Mouse (Mus musculus) midbrain, embryonic 13.5 days (tissue): Measurements from ENCODE around the gene Btrc. TPM values are rescaled to one million over a fixed set of nuclear protein-coding genes. Genes with fewer than 3 reads are reported as not detected.

Experiments
- ATAC-seq: fragments of 200-750 bp; cut with Nextera tagmentation; 2 replicates; pipeline ENCODE4 v1.8.0; 2017; ENCODE audit warnings: mild to moderate bottlenecking, moderate TSS enrichment, moderate library complexity
- H3K27ac ChIP-seq: fragments of 300-500 bp; sonication (generic); 2 replicates; pipeline ENCODE4 v1.5.1; 2015; ENCODE audit warnings: inconsistent platforms, mild to moderate bottlenecking, moderate library complexity
- H3K27me3 ChIP-seq: fragments of 300-500 bp; sonication (generic); 2 replicates; pipeline ENCODE4 v1.6.1; 2015; ENCODE audit warnings: mild to moderate bottlenecking, inconsistent platforms
- H3K36me3 ChIP-seq: fragments of 300-500 bp; sonication (generic); 2 replicates; pipeline ENCODE4 v1.6.1; 2015; ENCODE audit warnings: mild to moderate bottlenecking, inconsistent platforms
- H3K4me1 ChIP-seq: fragments of 300-500 bp; sonication (generic); replicated peaks from 2 replicates; pipeline ENCODE4 v1.6.1; 2015; ENCODE audit warnings: inconsistent platforms
- H3K4me2 ChIP-seq: fragments of 300-500 bp; sonication (generic); replicated peaks from 2 replicates; pipeline ENCODE4 v1.6.1; 2015; ENCODE audit warnings: moderate library complexity, mild to moderate bottlenecking, inconsistent platforms
- H3K4me3 ChIP-seq: fragments of 300-500 bp; sonication (generic); replicated peaks from 2 replicates; pipeline ENCODE4 v1.5.1; 2015; ENCODE audit warnings: mild to moderate bottlenecking, inconsistent platforms
- H3K9ac ChIP-seq: fragments of 300-500 bp; sonication (generic); replicated peaks from 2 replicates; pipeline ENCODE4 v1.6.1; 2015; ENCODE audit warnings: mild to moderate bottlenecking, inconsistent platforms
- H3K9me3 ChIP-seq: fragments of 300-500 bp; sonication (generic); 2 replicates; pipeline ENCODE4 v1.6.1; 2016; ENCODE audit warnings: mild to moderate bottlenecking, inconsistent platforms
- WGBS: fragments of 180-500 bp; shearing (Covaris S2); methylation state at CpG from one replicate; pipeline ENCODE4 v1.1.7; 2015; 5-methylcytosine and 5-hydroxymethylcytosine counted together
- polyA plus RNA-seq: library from polyadenylated mRNA; unstranded; fragments of >200 nt; fragmentation: Nextera tagmentation; extraction: Ambion mirVana; gene quantifications from 2 replicates; pipeline ENCODE4 v1.2.1, GENCODE M21; 2015

The Btrc gene
- polyA plus RNA-seq, 1 experiment from 2014 or later = 62.7 TPM

DNA sequence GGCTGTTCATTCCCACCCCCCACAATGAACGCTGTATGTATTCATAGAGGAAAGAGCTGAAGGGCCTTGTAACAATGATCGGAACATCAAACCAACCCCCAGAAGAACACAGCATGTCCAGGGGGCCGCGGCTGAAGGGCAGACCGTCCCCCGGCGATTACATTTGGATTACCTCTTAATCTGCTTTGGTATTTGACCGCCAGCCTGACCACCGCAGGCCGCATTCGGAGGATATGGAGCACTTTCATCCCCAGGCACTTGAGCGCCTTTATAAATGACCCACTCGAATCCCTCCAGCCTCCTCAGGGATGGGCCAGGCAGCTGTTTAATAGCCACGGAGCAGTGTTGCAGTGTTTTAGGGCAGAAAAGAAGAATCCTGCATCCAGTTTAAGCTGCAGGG is 203.8 kb downstream of the Btrc start:
- no peaks in the 10 kb centered on the region for H3K9me3 ChIP-seq
- peak overlapping the region; percentile 23; the same call in 1 of the 2 replicates for H3K9ac ChIP-seq
- H3K4me3 ChIP-seq = no peak overlapping the region
- peaks cover 21% of the 10 kb centered on the region for H3K4me1 ChIP-seq
- WGBS = 7% methylated on average over 14 of the region's 14 CpGs
- H3K36me3 ChIP-seq = peaks cover 12% of the 10 kb centered on the region
- H3K27me3 ChIP-seq = peaks cover 94% of the 10 kb centered on the region
- H3K27ac ChIP-seq = no peak overlapping the region
- no peak overlapping the region for H3K4me2 ChIP-seq
- ATAC-seq = peak; percentile 53; the same call in 1 of the 2 replicates

DNA sequence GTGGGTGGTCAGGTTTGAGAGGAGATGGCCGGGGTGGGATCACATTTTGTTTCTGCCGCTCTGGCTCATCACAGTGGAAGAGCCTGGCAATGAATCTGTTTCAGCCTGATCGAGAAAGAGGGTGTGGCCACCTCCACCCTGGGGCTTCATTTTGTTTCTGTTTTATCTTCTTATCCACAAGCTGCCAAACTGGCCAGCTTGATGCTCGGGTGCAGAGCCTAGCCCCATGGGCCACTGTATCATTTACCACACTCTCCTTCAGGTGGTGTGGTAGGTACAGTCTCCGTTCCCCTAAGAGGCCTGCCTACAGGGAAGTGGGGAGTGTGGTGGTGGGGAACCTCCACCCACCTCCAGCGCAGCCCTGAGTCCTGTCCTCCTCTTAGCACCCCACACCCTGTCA is 209.5 kb downstream of the Btrc start:
- no peak overlapping the region for H3K27ac ChIP-seq

DNA sequence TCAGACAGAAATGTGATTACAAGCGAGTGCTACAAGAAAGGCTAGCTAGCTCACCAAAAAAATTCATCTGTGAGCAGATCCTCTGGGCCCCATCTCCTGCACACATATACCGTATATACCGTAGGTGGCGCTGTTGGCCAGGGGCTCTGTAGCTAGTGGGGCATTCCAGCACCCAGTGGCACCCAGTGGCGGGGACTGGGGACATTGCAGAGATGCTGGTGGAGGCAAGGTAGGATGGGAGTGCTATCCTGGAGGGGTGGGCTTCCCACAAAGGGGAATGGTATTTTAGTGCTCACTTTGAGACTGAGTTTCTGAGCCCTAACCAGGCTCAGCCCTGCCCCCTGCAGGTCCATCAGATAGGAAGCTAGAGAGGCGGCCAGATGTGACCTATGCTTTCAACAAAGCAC is 210.3 kb downstream of the Btrc start:
- Histone ChIP-seq H3K9ac (no peak overlapping the region), H3K4me1 (peaks cover 11% of the 10 kb centered on the region), H3K4me2 (no peak overlapping the region), H3K9me3 (no peaks in the 10 kb centered on the region), H3K27me3 (peaks cover 95% of the 10 kb centered on the region), H3K27ac (no peak overlapping the region), H3K4me3 (no peak overlapping the region), H3K36me3 (peaks cover 46% of the 10 kb centered on the region)
- WGBS = 20% methylated on average over 6 of the region's 6 CpGs
- peak; percentile 78 for ATAC-seq

More for the DNA sequence above, 209.5 kb downstream of the Btrc start:
- no peak for ATAC-seq
- Histone ChIP-seq H3K4me3 (no peak overlapping the region), H3K9ac (no peak overlapping the region), H3K27me3 (peaks cover 95% of the 10 kb centered on the region), H3K4me1 (peaks cover 12% of the 10 kb centered on the region), H3K9me3 (no peaks in the 10 kb centered on the region), H3K4me2 (no peak overlapping the region), H3K36me3 (peaks cover 38% of the 10 kb centered on the region)
- 80% methylated on average over 6 of the region's 6 CpGs for WGBS

DNA sequence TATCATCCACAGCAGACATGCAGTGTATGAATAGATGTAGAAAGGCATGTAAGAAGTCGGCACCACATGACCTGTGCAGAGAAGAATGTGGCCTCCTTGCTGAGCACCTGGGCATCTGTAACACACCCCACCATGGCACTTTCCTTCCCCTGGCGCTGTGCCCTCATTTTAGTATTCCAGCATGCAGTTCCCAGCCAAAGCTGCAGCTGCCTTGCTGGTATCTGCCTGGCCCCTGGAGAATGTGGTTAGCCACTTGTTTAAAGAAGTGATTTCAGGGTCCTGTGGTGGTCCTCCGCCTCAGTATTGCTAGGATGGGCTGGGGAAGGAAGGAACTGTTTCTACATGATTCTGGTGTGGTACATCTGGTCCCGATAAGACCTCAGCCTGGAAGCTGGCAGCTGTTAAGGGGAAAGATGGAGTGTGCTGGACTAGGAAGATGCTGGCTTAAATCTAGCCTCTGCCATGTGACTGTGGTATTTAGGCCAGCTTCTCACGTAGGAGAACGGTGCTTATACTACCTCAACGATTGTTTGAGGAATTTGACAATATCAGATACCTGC is 210.9 kb downstream of the Btrc start:
- H3K4me2 ChIP-seq = no peak overlapping the region
- H3K27me3 ChIP-seq = peaks cover 95% of the 10 kb centered on the region
- no peak for ATAC-seq
- H3K36me3 ChIP-seq = peaks cover 50% of the 10 kb centered on the region
- H3K4me1 ChIP-seq = peaks cover 15% of the 10 kb centered on the region
- no peak overlapping the region for H3K27ac ChIP-seq
- H3K4me3 ChIP-seq = no peak overlapping the region
- no peaks in the 10 kb centered on the region for H3K9me3 ChIP-seq
- no peak overlapping the region for H3K9ac ChIP-seq
- 79% methylated on average over 7 of the region's 7 CpGs for WGBS

DNA sequence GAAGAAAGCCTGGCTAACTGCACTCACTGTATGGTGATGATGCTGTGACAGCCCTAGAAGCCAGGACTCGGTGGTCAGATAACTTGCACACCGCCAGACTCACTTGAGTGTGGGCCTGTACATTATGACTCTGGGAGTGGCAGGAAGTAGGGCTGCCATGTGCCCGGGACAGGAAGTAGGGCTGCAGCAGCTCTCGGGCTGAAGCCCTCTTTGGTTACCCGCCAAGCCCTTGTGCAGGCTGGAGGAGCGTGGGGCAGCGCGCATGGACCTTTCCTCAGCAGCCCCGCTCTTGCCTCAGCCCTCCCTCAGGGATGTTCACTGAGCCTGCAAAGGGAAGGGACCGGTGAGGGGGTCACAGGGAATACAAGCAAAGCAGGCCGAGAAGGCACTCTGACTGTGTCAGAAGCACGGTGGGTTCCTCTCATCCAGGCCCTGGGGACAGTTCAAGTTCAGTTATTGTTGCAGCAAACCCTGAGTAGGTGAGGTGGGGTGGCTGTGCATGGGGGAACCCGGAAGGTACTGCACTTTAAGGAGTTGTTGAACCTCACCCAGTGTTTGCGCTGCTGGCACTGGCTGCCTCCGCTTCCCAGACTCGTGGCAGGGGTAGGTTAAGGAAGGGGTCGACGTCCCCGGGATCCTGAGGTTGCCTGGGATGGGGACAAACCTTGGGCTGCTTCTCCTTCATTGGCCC is 211.6 kb downstream of the Btrc start:
- peak overlapping the region; percentile 10; the same call in 1 of the 2 replicates for H3K9ac ChIP-seq
- 54% methylated on average over 19 of the region's 19 CpGs for WGBS
- H3K4me3 ChIP-seq = no peak overlapping the region
- H3K36me3 ChIP-seq = peaks cover 50% of the 10 kb centered on the region
- peaks cover 22% of the 10 kb centered on the region for H3K4me1 ChIP-seq
- H3K4me2 ChIP-seq = no peak overlapping the region
- H3K27me3 ChIP-seq = peaks cover 92% of the 10 kb centered on the region
- no peaks in the 10 kb centered on the region for H3K9me3 ChIP-seq
- no peak for ATAC-seq
- no peak overlapping the region for H3K27ac ChIP-seq

DNA sequence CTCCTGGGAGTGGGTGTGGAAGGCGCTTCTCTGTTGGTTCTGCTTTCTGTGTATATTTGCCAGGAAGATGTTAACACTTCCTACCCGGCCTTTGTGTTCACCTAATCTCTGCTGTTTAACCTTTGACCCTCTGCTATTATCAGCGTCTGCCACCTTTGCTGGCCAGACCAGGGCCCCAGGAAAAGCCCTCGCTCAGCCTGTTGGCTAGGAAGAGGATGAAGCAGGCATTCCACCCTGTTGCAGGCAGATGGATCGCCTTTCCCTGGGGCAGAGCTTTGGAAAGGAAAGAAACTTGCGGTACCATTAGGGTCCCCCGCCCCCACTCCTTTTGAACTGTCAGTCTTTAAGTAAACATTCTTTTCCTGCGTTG is 212.1 kb downstream of the Btrc start:
- WGBS = 5% methylated on average over 8 of the region's 8 CpGs
- no peak for ATAC-seq
- no peak overlapping the region for H3K4me3 ChIP-seq
- peaks cover 27% of the 10 kb centered on the region for H3K4me1 ChIP-seq
- H3K27me3 ChIP-seq = peaks cover 88% of the 10 kb centered on the region
- H3K27ac ChIP-seq = no peak overlapping the region
- H3K36me3 ChIP-seq = peaks cover 50% of the 10 kb centered on the region
- H3K9ac ChIP-seq = peak overlapping the region; percentile 10; the same call in 1 of the 2 replicates
- no peak overlapping the region for H3K4me2 ChIP-seq
- no peaks in the 10 kb centered on the region for H3K9me3 ChIP-seq

DNA sequence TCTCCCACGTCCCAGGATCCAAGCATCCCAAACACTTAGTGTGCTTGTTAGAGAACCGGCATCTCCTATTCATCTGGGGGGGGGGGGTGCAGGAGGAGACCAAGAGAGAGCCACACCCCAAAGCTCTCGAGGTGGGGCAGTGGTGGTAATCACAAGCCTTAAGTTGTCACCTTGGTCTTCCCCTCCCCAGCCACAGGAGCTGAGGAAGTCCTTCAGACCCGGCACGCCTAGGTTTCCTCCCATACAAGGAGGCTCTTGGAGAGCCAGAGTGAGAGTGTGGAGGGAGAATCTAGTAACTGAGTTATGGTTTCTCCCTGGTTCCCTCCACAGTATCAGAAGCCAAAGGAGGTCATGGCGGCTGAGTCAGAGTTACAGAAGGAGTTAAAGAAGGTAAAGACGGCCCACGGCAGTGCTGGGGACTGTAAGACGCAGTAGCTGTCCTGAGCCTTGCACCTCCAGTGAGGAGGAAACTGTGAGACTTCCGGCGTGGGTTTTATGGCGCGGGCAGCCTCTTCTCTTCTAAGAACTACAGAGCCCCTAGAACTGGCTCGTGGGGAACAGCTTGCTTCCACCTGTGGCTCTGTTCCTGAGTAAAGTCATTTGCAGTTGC is 213.7 kb downstream of the Btrc start:
- no peak for ATAC-seq

DNA sequence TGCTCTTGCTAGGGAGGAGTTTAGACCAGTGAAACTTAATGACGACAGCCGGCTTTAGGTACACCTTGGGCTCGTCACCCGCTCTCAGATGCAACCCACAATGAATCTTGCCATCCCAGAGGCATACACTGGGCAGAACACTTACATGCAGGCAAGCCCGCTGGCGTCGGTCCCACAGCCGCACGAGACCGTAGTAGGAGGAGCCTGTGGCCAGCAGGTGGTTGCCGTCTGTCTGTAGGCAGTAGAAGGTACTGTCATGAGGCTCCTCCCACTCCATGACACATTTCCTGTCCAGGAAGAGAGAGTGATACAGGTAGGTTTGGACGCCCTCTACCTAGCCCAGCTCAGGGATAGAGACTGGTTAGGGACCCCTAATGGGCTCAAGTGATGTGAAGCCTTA is 215.4 kb downstream of the Btrc start:
- Histone ChIP-seq H3K4me1 (peaks cover 38% of the 10 kb centered on the region), H3K9ac (no peak overlapping the region), H3K36me3 (peaks cover 42% of the 10 kb centered on the region), H3K9me3 (no peaks in the 10 kb centered on the region), H3K27ac (no peak overlapping the region), H3K4me3 (no peak overlapping the region), H3K4me2 (no peak overlapping the region), H3K27me3 (peaks cover 71% of the 10 kb centered on the region)
- WGBS = 91% methylated on average over 12 of the region's 12 CpGs
- ATAC-seq = no peak

More for the DNA sequence above, 213.7 kb downstream of the Btrc start:
- H3K27ac ChIP-seq = no peak overlapping the region
- H3K4me2 ChIP-seq = no peak overlapping the region
- peaks cover 75% of the 10 kb centered on the region for H3K27me3 ChIP-seq
- H3K9ac ChIP-seq = no peak overlapping the region
- no peak overlapping the region for H3K4me3 ChIP-seq
- H3K4me1 ChIP-seq = peaks cover 33% of the 10 kb centered on the region
- 84% methylated on average over 14 of the region's 14 CpGs for WGBS
- peaks cover 45% of the 10 kb centered on the region for H3K36me3 ChIP-seq
- H3K9me3 ChIP-seq = no peaks in the 10 kb centered on the region

DNA sequence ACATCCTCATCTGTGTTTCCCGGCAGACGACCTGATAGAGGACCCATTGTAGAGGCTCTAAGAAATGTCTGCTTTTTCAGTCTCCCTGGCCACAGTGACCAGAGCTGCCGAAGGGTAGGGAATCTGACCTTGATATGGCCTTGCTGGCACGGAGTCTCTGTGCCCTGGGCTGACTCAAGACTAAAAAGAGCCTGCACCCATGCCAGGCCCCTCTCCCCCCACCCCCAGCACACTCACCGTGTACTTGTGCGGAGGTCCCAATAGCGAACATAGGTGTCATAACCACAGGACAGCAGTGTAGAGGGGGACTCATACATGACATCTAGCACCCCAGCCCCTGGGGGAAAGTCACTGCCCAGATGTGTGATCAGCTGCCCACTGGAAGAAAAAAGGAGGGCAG is 215.9 kb downstream of the Btrc start:
- H3K36me3 ChIP-seq = peaks cover 42% of the 10 kb centered on the region
- no peak overlapping the region for H3K27ac ChIP-seq
- no peak for ATAC-seq
- no peak overlapping the region for H3K9ac ChIP-seq
- no peak overlapping the region for H3K4me3 ChIP-seq
- H3K27me3 ChIP-seq = peaks cover 71% of the 10 kb centered on the region
- H3K9me3 ChIP-seq = no peaks in the 10 kb centered on the region
- H3K4me2 ChIP-seq = no peak overlapping the region
- peaks cover 38% of the 10 kb centered on the region for H3K4me1 ChIP-seq
- WGBS = 89% methylated on average over 7 of the region's 7 CpGs

Other genes starting within 250 kb of the Btrc start
- 0.07 TPM in 1 of 2 replicates, not detected in the other for gene Tlx1, start 213.1 kb upstream of the Btrc start, polyA plus RNA-seq
- 0.13 TPM in 2 replicates for gene Lbx1, start 127.9 kb upstream of the Btrc start, polyA plus RNA-seq
- 15.8 and 16.6 TPM in 2 replicates for gene Poll, start 196.8 kb downstream of the Btrc start, polyA plus RNA-seq
- gene Gm17018, start 196.9 kb downstream of the Btrc start, polyA plus RNA-seq = 50.0 and 57.1 TPM in 2 replicates